Mouse (Mus musculus) midbrain, embryonic 16.5 days (tissue): ENCODE data around the gene Ngdn. TPM values are rescaled to one million over a fixed set of nuclear protein-coding genes. Genes with fewer than 3 reads are reported as not detected.
A peak's percentile ranks its signal among the peaks of the same experiment; 100 is the strongest.

Source experiments
- ATAC-seq: fragments of 200-750 bp; cut with Nextera tagmentation; 2 replicates; pipeline ENCODE4 v1.8.0; 2017; ENCODE audit warnings: moderate TSS enrichment
- H3K27ac ChIP-seq: fragments of 300-500 bp; sonication (generic); 2 replicates; pipeline ENCODE4 v1.5.1; 2014; ENCODE audit warnings: mild to moderate bottlenecking, low read length, mixed read lengths
- H3K27me3 ChIP-seq: fragments of 300-500 bp; sonication (generic); 2 replicates; pipeline ENCODE4 v1.6.1; 2014; ENCODE audit warnings: low read depth, low read length, mixed read lengths; ENCODE audit not compliant: control insufficient read depth, insufficient read depth
- H3K36me3 ChIP-seq: fragments of 300-500 bp; sonication (generic); 2 replicates; pipeline ENCODE4 v1.6.1; 2014; ENCODE audit warnings: mild to moderate bottlenecking, low read length, moderate library complexity, mixed read lengths; ENCODE audit not compliant: control insufficient read depth, insufficient read depth
- H3K4me1 ChIP-seq: fragments of 300-500 bp; sonication (generic); 2 replicates; pipeline ENCODE4 v1.6.1; 2014; ENCODE audit warnings: mild to moderate bottlenecking, low read length, mixed read lengths; ENCODE audit not compliant: control insufficient read depth, insufficient read depth
- H3K4me2 ChIP-seq: fragments of 300-500 bp; sonication (generic); 2 replicates; pipeline ENCODE4 v1.6.1; 2014; ENCODE audit warnings: mild to moderate bottlenecking, low read length, mixed read lengths
- H3K4me3 ChIP-seq: fragments of 300-500 bp; sonication (generic); 2 replicates; pipeline ENCODE4 v1.5.1; 2014; ENCODE audit warnings: low read depth, mild to moderate bottlenecking, low read length, moderate library complexity, mixed read lengths
- H3K9ac ChIP-seq: fragments of 300-500 bp; sonication (generic); 2 replicates; pipeline ENCODE4 v1.6.1; 2014; ENCODE audit warnings: low read depth, low read length, mixed read lengths
- H3K9me3 ChIP-seq: fragments of 300-500 bp; sonication (generic); replicated peaks from 2 replicates; pipeline ENCODE4 v1.6.1; 2014; ENCODE audit warnings: mild to moderate bottlenecking, low read length, mixed read lengths; ENCODE audit not compliant: control insufficient read depth, poor library complexity, severe bottlenecking
- WGBS: fragments of 180-500 bp; shearing (Covaris S2); extraction: QIAGEN DNeasy Blood & Tissue Kit; methylation state at CpG from one replicate; pipeline ENCODE4 v1.1.7; 2014; 5-methylcytosine and 5-hydroxymethylcytosine counted together
- polyA plus RNA-seq: library from polyadenylated mRNA; unstranded; fragments of >200 nt; fragmentation: Nextera tagmentation; extraction: Ambion mirVana; gene quantifications from 2 replicates; pipeline ENCODE4 v1.2.1, GENCODE M21; 2015

Gene Ngdn
- polyA plus RNA-seq, 1 experiment from 2014 or later, result 44.8 TPM

GRCm38 (mm10) chr14:55059009-55059408, 43.8 kb downstream of the Ngdn start:
- Histone ChIP-seq H3K27me3 (no peaks in the 10 kb centered on the region), H3K4me1 (peaks cover 31% of the 10 kb centered on the region), H3K9ac (no peak overlapping the region), H3K4me3 (no peak overlapping the region), H3K4me2 (peak overlapping the region; percentile 28), H3K27ac (no peak overlapping the region), H3K9me3 (no peaks in the 10 kb centered on the region), H3K36me3 (peaks cover 8% of the 10 kb centered on the region; the same call in 1 of the 2 replicates)
- 83% methylated on average over 1 of the region's 1 CpGs for WGBS
- no peak for ATAC-seq

GRCm38 (mm10) chr14:55059931-55060330, 44.7 kb downstream of the Ngdn start:
- Histone ChIP-seq H3K27ac (peak overlapping the region; percentile 33), H3K9me3 (no peaks in the 10 kb centered on the region), H3K9ac (no peak overlapping the region), H3K4me1 (peaks cover 29% of the 10 kb centered on the region), H3K4me2 (no peak overlapping the region), H3K36me3 (peaks cover 17% of the 10 kb centered on the region), H3K27me3 (no peaks in the 10 kb centered on the region), H3K4me3 (no peak overlapping the region)
- no peak for ATAC-seq
- WGBS, result 23% methylated on average over 5 of the region's 5 CpGs

- no peak overlapping the region for H3K27ac ChIP-seq
- no peak for ATAC-seq
- H3K36me3 ChIP-seq, result peaks cover 35% of the 10 kb centered on the region
- H3K4me1 ChIP-seq, result peaks cover 27% of the 10 kb centered on the region
- 43% methylated on average over 7 of the region's 7 CpGs for WGBS
- H3K9ac ChIP-seq, result no peak overlapping the region
- H3K9me3 ChIP-seq, result no peaks in the 10 kb centered on the region
- no peak overlapping the region for H3K4me2 ChIP-seq
- no peaks in the 10 kb centered on the region for H3K27me3 ChIP-seq
- H3K4me3 ChIP-seq, result no peak overlapping the region
Observed at GRCm38 (mm10) chr14:55061845-55062244, 46.6 kb downstream of the Ngdn start.

GRCm38 (mm10) chr14:55062626-55063025, 47.4 kb downstream of the Ngdn start:
- H3K27ac ChIP-seq, result 0 out of 2 replicates have a peak overlapping the region, but pooled peaks have one; percentile 38
- peak; percentile 41 for ATAC-seq
- no peaks in the 10 kb centered on the region for H3K27me3 ChIP-seq
- H3K9ac ChIP-seq, result no peak overlapping the region
- 28% methylated on average over 17 of the region's 17 CpGs for WGBS
- no peak overlapping the region for H3K4me3 ChIP-seq
- peak overlapping the region; percentile 14; the same call in 1 of the 2 replicates for H3K4me2 ChIP-seq
- H3K4me1 ChIP-seq, result peaks cover 27% of the 10 kb centered on the region
- peaks cover 41% of the 10 kb centered on the region for H3K36me3 ChIP-seq
- H3K9me3 ChIP-seq, result no peaks in the 10 kb centered on the region

- Histone ChIP-seq H3K36me3 (peaks cover 45% of the 10 kb centered on the region), H3K9ac (no peak overlapping the region), H3K4me3 (no peak overlapping the region), H3K4me2 (no peak overlapping the region), H3K9me3 (no peaks in the 10 kb centered on the region), H3K27me3 (no peaks in the 10 kb centered on the region), H3K4me1 (peaks cover 27% of the 10 kb centered on the region), H3K27ac (0 out of 2 replicates have a peak overlapping the region, but pooled peaks have one; percentile 38)
- 87% methylated on average over 5 of the region's 5 CpGs for WGBS
- ATAC-seq, result no peak
Observed at GRCm38 (mm10) chr14:55063117-55063516, 47.9 kb downstream of the Ngdn start.

GRCm38 (mm10) chr14:55063581-55064381, 48.5 kb downstream of the Ngdn start:
- H3K4me2 ChIP-seq, result no peak overlapping the region
- no peaks in the 10 kb centered on the region for H3K27me3 ChIP-seq
- H3K9me3 ChIP-seq, result no peaks in the 10 kb centered on the region
- H3K9ac ChIP-seq, result no peak overlapping the region
- peaks cover 25% of the 10 kb centered on the region for H3K4me1 ChIP-seq
- WGBS, result 87% methylated on average over 22 of the region's 22 CpGs
- ATAC-seq, result no peak
- H3K36me3 ChIP-seq, result peaks cover 52% of the 10 kb centered on the region
- no peak overlapping the region for H3K27ac ChIP-seq
- H3K4me3 ChIP-seq, result no peak overlapping the region

GRCm38 (mm10) chr14:55064481-55065370, 49.5 kb downstream of the Ngdn start:
- no peak overlapping the region for H3K9ac ChIP-seq
- no peaks in the 10 kb centered on the region for H3K9me3 ChIP-seq
- WGBS, result 85% methylated on average over 35 of the region's 35 CpGs
- no peak overlapping the region for H3K4me2 ChIP-seq
- H3K4me3 ChIP-seq, result no peak overlapping the region
- no peak for ATAC-seq
- H3K27me3 ChIP-seq, result no peaks in the 10 kb centered on the region
- peaks cover 55% of the 10 kb centered on the region for H3K36me3 ChIP-seq
- H3K4me1 ChIP-seq, result peaks cover 19% of the 10 kb centered on the region
- no peak overlapping the region for H3K27ac ChIP-seq

GRCm38 (mm10) chr14:55065391-55065790, 50.1 kb downstream of the Ngdn start:
- H3K4me1 ChIP-seq, result peaks cover 17% of the 10 kb centered on the region
- no peaks in the 10 kb centered on the region for H3K27me3 ChIP-seq
- H3K27ac ChIP-seq, result no peak overlapping the region
- H3K36me3 ChIP-seq, result peaks cover 57% of the 10 kb centered on the region
- no peak for ATAC-seq
- 91% methylated on average over 13 of the region's 13 CpGs for WGBS
- H3K4me2 ChIP-seq, result no peak overlapping the region
- H3K4me3 ChIP-seq, result no peak overlapping the region
- no peak overlapping the region for H3K9ac ChIP-seq
- H3K9me3 ChIP-seq, result no peaks in the 10 kb centered on the region

GRCm38 (mm10) chr14:55066042-55066441, 50.8 kb downstream of the Ngdn start:
- no peaks in the 10 kb centered on the region for H3K27me3 ChIP-seq
- no peak overlapping the region for H3K4me2 ChIP-seq
- no peak for ATAC-seq
- peaks cover 14% of the 10 kb centered on the region for H3K4me1 ChIP-seq
- no peak overlapping the region for H3K9ac ChIP-seq
- no peak overlapping the region for H3K4me3 ChIP-seq
- no peak overlapping the region for H3K27ac ChIP-seq
- peaks cover 60% of the 10 kb centered on the region for H3K36me3 ChIP-seq
- no peaks in the 10 kb centered on the region for H3K9me3 ChIP-seq
- WGBS, result 91% methylated on average over 8 of the region's 8 CpGs
